Mouse (Mus musculus) gastrocnemius, adult 18-20 months (tissue): ENCODE measurements around the gene Npb. TPM values are rescaled to one million over a fixed set of nuclear protein-coding genes. Genes with fewer than 3 reads are reported as not detected.
A peak's percentile ranks its signal among the peaks of the same experiment; 100 is the strongest.

ENCODE experiments used
- DNase-seq: peaks from one replicate; pipeline ENCODE4 v3.0.0; 2021; ENCODE audit warnings: low spot score
- microRNA-seq: library from miRNA; unstranded; fragments of <30 nt; microRNA quantifications from one replicate; pipeline ENCODE4 v1.2.0, GENCODE M21; 2021
- total RNA-seq, 2 experiments: library from RNA; stranded (reverse); gene quantifications; 2 replicates each; pipeline ENCODE4 v1.2.3; 2021

Gene Npb
- total RNA-seq, 2 experiments from 2014 or later, result not detected

DNA sequence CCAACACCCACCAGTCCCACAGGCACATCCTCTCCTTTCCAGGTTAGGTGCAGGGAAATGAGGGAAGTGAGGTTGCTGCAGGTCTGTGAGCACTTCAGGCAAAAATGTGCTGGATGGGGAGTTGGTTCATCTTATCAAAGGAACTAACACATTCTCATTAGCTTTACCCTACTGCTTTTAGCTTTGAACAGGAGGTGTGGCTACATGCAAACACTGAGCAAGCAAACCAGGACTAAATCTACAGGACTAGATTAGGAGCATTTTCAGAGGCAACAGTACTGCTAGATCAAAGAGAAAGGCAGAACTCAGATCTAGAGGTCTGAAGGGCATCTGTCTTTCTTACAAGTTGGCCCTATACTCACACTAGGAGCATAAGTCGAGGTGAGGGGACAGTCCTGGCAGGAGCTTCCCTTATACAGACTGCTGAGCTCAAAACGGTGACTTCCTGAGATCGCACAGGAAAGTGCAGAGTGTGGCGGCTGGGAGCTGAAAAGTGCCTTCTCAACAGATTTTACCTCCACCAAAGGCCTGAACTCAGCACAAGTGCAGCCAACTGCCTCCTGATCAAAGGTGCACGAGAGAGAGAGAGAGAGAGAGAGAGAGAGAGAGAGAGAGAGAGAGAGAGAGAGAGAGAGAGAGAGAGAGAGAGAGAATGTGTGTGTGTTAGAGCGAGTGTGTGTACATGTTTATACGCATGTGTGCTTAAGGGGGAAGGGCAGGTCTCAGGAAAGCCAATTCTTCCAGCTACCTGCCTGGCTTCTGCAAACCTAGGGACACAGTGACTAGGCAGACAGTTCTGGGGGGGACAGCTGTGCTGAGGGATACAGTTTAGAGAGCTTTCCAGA is 22.8 kb downstream of the Npb start:
- no peak for DNase-seq

GRCm38 (mm10) chr11:120631726-120632448 is 23.6 kb downstream of the Npb start:
- no peak for DNase-seq

GRCm38 (mm10) chr11:120632559-120633519 is 24.6 kb downstream of the Npb start:
- peak; percentile 79 for DNase-seq

DNA sequence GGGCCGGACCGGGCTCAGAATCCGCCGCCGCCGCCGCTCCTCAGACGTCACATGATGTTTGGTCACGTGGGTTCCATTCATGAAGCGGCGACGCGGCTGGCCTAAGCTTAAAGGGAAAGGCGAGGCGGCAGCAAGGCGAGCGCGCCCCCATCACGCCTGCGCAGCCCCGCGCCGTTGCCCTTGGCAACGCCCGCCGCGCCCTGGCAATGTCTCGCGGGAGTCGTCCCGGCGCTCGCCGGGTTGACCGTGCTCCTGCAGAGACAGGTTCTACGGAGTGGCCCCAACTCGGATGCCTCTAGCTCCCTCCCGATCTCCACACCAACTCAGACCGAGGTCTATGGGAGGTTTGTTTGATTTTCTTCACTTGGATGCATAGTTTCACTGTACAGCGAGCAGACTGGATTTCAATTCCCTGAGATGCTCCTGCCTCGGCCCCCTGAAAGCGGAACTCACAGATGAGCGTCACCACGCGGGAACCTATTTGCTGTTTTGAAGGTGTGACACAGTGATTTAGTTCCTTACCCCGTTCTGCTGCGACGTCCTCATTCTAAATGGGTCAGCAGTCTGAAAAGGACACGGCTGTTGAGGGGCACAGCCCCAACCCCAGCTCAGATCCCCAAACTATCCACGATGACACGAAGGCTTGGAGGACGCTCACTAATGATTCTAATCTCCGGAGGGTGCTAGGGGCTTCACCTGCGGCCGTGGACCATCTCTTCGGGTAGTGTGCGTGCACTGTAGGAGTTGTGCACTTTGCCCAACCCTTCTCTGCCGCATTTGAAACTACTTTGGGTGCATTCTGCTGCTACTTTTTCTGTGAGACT is 25.5 kb downstream of the Npb start, which contains the start of gene Mafg:
Gene Mafg, minus strand, starts transcription at position 81 of the 824 bp plus-strand sequence.
- DNase-seq, result peak; percentile 92

DNA sequence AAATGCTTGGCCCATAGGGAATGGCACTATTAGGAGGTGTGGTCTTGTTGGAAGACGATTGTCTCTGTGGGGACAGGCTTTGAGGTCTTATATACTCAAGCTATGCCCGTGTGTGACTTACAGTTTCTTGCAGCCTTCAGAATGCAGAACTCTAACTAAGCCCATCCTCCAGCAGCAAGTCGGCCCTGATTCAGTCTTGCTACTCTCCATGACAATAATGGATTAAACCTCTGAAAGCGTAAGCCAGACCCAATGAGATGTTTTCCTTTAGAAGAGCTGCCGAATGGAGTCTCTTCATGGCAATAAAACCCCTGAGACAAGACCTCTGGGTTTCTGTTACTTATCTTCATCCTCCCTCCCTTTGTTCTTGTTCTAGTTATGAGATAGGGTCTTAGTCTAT is 26.5 kb downstream of the Npb start:
- DNase-seq, result no peak

- DNase-seq, result no peak
Measured at GRCm38 (mm10) chr11:120641255-120641654, 33.0 kb downstream of the Npb start.

DNA sequence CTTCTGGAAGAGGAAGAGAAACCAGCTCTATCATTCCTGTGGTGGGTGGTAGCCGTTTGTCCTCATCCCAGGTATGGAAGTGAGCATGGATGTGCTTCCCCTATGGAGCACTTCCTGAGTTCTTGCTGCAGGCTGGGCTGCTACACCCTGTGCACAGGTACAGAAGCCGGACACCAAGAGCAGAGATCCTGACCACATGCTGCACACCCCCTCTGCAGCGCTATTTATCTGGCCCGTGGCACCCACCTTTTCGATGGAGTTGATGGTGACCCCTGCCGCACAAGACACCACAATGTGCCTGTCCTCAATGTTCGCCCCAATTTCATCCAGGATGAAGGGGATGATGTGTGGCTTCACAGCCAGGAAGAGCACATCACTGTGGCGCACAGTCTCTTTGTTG is 33.6 kb downstream of the Npb start:
- no peak for DNase-seq

- no peak for DNase-seq
Measured at GRCm38 (mm10) chr11:120642939-120643600, 34.8 kb downstream of the Npb start.

DNA sequence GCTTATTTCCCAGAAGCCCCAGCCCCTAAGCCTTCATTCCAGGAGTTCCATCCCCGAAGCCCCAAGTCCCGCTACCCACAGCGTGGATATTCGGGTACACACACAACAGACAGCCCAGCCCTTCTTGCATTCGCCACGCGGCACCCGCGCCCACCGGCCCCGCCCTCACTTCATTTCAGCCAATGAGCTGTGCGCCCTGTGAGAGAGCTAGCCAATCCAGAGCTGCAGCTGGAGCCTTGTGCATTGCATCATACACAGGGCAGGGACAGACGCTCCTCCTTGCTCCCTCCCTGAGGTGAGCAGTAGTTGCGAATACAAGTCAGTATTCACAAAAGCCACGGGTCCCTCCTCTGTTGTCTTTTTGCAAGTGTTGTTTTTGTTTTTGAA is 35.3 kb downstream of the Npb start, which contains the start of gene Pycr1:
Gene Pycr1, minus strand, starts transcription at position 169 of the 387 bp plus-strand sequence.
- peak; percentile 96 for DNase-seq

GRCm38 (mm10) chr11:120647047-120647830 is 39.0 kb downstream of the Npb start:
- DNase-seq, result no peak

DNA sequence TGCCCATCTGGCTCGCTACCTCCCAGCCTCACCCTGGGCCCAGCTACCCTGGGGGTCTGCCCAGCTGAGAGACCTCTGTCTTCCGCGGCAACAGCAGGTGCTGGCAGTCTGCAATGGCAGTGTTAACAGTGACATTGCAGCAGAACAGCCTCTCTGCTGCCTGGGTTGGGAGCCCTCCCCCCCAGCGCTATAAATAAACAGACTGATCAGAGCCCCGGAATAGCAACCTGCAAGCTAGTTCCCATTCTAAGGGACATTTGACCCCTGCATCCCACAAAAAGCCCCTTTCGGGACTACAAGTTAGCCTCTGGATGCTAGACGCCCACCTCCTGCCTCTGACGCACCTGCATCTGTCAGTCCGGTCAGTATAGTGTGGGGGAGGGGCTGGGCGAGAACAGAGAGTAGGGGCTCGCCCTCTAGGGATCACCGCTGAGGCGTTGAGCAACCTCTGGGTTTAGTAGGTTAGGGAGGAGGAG is 39.8 kb downstream of the Npb start, which contains the start of gene Myadml2:
Gene Myadml2, minus strand, starts transcription at position 158 of the 476 bp plus-strand sequence.
- peak; percentile 70 for DNase-seq

DNA sequence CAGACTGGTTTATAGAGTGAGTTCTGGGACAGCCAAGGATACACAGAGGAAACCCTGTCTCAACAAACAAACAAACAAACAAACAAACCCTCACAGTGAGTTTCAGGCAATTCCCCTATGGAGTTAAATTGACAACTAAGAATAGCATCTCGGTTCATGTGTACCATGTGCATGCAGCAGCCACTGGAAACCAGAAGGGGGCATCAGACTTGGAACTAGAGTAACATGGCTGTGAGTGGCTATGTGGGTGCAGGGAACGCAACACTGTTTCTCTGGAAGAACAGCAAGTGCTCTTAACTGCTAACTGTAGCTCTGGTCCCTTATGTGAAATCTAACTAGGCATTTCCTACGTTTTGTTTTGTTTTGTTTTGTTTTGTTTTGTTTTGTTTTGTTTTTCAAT is 43.6 kb downstream of the Npb start:
- no peak for DNase-seq

GRCm38 (mm10) chr11:120654741-120655140 is 46.5 kb downstream of the Npb start:
- DNase-seq, result no peak

DNA sequence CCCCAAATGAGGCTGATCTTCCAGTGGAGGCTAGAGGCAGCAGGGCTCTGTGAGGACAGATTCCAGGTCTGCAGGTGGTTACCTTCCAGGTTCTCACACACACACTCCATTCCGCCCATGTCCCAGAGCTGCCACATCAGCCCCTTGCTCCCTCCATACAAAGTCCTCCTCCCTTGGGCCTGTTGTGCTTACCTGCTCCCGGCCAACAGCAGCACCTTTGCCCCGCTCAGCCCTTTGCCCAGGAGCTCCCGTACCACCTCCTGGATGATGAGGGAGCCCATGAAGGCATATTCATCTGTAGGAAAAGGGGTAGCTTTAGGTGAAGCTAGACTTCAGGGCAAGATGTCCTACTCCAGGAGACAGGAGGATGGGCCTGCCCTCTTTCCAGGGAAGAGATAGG is 49.0 kb downstream of the Npb start:
- no peak for DNase-seq

Small RNAs within 50 kb of the gene (microRNA-seq; reads per million reads assigned to microRNA genes)
- gene Mir6936, result not detected

Other genes with a start within 250 kb of the Npb start
- gene Fscn2, start 246.9 kb upstream of the Npb start, total RNA-seq, result under 1 TPM; 0.39 to 0.52 TPM
- 10 to 100 TPM in 1 of 2 experiments, 1 to 10 TPM in 1; 8.3 to 19.3 TPM for gene Faap100, start 229.7 kb upstream of the Npb start, total RNA-seq
- gene Nploc4, start 170.8 kb upstream of the Npb start, total RNA-seq, result 100 to 1,000 TPM in 1 of 2 experiments, 10 to 100 TPM in 1; 84.6 to 100 TPM
- gene Tspan10, start 165.8 kb upstream of the Npb start, total RNA-seq, result under 1 TPM in 1 of 2 experiments, not detected in 1; 0.57 TPM
- under 1 TPM; 0.33 to 0.39 TPM for gene Pde6g, start 155.0 kb upstream of the Npb start, total RNA-seq
- 10 to 100 TPM; 18.9 to 24.7 TPM for gene Oxld1, start 150.4 kb upstream of the Npb start, total RNA-seq
- gene Ccdc137, start 150.4 kb upstream of the Npb start, total RNA-seq, result 1 to 10 TPM; 5.7 to 6.2 TPM
- 1 to 10 TPM; 4.3 to 6.2 TPM for gene Arl16, start 140.9 kb upstream of the Npb start, total RNA-seq
- 100 to 1,000 TPM; 130 to 136 TPM for gene Mrpl12, start 123.9 kb upstream of the Npb start, total RNA-seq
- 1 to 10 TPM; 3.3 to 4.5 TPM for gene Slc25a10, start 116.6 kb upstream of the Npb start, total RNA-seq
- gene Gcgr, start 77.8 kb upstream of the Npb start, total RNA-seq, result under 1 TPM in 1 of 2 experiments, not detected in 1; 0.45 TPM
- 10 to 100 TPM; 18.4 to 22.7 TPM for gene Mcrip1, start 58.8 kb upstream of the Npb start, total RNA-seq
- gene Ppp1r27, start 57.3 kb upstream of the Npb start, total RNA-seq, result 100 to 1,000 TPM; 140 to 577 TPM
- 100 to 1,000 TPM; 188 to 221 TPM for gene P4hb, start 35.2 kb upstream of the Npb start, total RNA-seq
- 10 to 100 TPM; 71.0 to 89.8 TPM for gene Arhgdia, start 26.9 kb upstream of the Npb start, total RNA-seq
- 10 to 100 TPM; 42.8 to 48.6 TPM for gene Alyref, start 10.1 kb upstream of the Npb start, total RNA-seq
- gene Anapc11, start 10.1 kb upstream of the Npb start, total RNA-seq, result 10 to 100 TPM; 45.9 to 52.1 TPM
- gene Pcyt2, start 9.5 kb downstream of the Npb start, total RNA-seq, result 10 to 100 TPM; 26.1 to 27.7 TPM
- gene Sirt7, start 16.8 kb downstream of the Npb start, total RNA-seq, result 1 to 10 TPM; 3.6 to 4.2 TPM
- 10 to 100 TPM; 50.2 to 58.8 TPM for gene Mafg, start 25.1 kb downstream of the Npb start, total RNA-seq
- gene Pycr1, start 35.3 kb downstream of the Npb start, total RNA-seq, result 1 to 10 TPM; 2.8 to 3.2 TPM
- 100 to 1,000 TPM; 124 to 137 TPM for gene Myadml2, start 39.7 kb downstream of the Npb start, total RNA-seq
- gene Notum, start 52.7 kb downstream of the Npb start, total RNA-seq, result not detected
- gene Aspscr1, start 64.5 kb downstream of the Npb start, total RNA-seq, result 10 to 100 TPM; 31.1 to 33.4 TPM
- 10 to 100 TPM; 24.2 to 32.0 TPM for gene Cenpx, start 105.3 kb downstream of the Npb start, total RNA-seq
- 1 to 10 TPM; 2.3 to 3.0 TPM for gene Lrrc45, start 105.4 kb downstream of the Npb start, total RNA-seq
- gene Rac3, start 113.0 kb downstream of the Npb start, total RNA-seq, result 1 to 10 TPM in 1 of 2 experiments, under 1 TPM in 1; 0.95 to 1.3 TPM
- gene Dcxr, start 118.8 kb downstream of the Npb start, total RNA-seq, result 1 to 10 TPM; 8.2 to 9.6 TPM
- 10 to 100 TPM; 11.6 to 16.9 TPM for gene Cbr2, start 123.6 kb downstream of the Npb start, total RNA-seq
- 10 to 100 TPM; 20.4 to 22.2 TPM for gene Hmga1b, start 154.3 kb downstream of the Npb start, total RNA-seq
- 10 to 100 TPM; 12.6 to 13.0 TPM for gene Rfng, start 175.7 kb downstream of the Npb start, total RNA-seq
- 10 to 100 TPM; 62.5 to 63.3 TPM for gene Gps1, start 175.8 kb downstream of the Npb start, total RNA-seq
- gene Dus1l, start 187.9 kb downstream of the Npb start, total RNA-seq, result 10 to 100 TPM; 27.6 to 28.6 TPM
- gene Fasn, start 216.1 kb downstream of the Npb start, total RNA-seq, result 10 to 100 TPM; 11.4 to 17.1 TPM